Mouse (Mus musculus) lung, adult 18-20 months (tissue): ENCODE measurements at regions not wholly inside any gene's neighbourhood (a gene's known extent, or its start where the extent isn't known, plus 50 kb on each side); places are given as distances from the start of the nearest gene placed in this dataset.

Source experiments
- DNase-seq, 2 experiments: peaks; one replicate each; pipeline ENCODE4 v3.0.0; 2022; ENCODE audit warnings: mixed read lengths in 2 of 2

DNA sequence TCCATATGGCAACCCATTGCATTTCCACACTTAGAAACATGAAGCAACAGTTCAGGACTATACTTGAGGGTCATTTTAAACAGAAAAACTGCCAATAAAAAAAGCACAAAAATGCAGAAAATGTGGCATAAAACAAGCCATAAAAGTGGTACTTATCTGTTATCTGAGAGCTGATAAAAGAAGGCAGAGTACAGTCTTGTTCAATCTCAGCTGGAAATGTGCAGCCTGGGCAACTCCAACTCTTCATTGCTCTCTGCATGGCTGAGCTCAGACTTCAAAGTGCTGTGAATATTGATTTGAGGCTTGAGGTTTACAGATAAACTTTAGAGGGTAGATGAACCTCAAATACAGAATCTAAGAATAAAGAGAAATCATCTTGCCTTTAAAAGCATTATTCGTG is 151.1 kb upstream of the Lrrn1 start:
- DNase-seq = no peak

DNA sequence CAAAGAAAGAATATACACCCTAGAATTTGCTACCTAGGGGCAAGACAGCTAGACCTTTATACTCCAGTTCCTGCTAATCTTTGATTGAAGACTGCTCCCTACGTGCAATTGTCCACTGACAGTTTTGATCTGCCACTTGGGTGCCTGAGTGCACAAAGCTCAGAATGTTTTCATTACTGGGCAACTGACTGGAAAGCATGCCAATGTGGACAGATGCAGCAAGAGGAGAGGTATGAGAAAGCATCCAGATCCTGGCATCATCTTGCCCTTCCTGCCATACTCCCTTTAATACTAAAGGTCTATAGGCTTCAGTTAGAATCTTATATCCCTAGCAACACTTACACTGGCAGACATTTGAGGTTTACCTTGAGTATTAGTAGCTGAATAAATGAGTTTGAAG is 148.9 kb upstream of the Lrrn1 start:
- no peak for DNase-seq

DNA sequence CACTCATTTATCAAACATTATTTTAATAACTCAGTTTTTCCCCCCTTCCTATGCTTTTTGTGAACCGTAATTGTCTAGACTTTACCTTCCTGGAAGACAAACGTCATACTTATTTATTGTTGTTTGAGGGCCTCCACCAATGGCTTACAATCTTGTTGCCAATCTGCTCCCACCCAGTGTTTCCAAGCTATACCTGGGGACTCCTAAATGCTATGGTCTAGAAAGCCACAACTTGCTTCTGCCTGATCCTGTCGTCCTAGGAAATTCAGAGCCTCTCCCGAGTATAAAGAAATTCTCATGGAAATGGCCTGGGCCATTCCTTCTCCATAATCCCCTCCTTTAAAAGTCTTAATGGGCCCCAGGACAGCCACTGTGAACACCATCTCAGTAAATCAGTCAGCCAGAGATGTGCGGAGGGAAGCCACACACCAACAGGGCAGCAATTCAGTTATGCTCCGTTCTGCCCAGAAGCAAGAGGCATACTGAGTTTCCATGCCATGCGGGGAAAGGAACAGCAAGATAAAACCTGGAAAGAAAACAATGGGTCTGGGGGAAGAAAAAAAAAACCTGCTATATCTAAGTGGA is 143.4 kb upstream of the Lrrn1 start:
- DNase-seq = no peak

DNA sequence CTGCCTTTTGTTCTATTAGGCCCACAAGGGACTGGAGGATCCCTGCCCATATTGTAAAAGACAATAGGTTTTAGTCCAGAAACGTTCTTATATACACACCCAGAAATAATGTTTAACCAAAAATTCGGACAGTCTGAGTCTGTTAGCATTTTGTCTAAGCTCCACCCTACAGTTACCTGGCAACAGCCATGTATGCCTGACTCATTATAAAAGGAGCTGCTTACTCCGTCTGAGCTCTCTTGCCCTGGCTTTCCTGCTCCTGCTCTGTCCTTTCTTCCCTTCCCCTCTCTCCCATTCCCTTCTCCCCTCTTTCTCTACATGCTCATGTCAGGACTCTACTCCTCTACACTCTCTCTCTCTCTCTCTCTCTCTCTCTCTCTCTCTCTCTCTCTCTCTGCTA is 139.7 kb upstream of the Lrrn1 start:
- no peak for DNase-seq

DNA sequence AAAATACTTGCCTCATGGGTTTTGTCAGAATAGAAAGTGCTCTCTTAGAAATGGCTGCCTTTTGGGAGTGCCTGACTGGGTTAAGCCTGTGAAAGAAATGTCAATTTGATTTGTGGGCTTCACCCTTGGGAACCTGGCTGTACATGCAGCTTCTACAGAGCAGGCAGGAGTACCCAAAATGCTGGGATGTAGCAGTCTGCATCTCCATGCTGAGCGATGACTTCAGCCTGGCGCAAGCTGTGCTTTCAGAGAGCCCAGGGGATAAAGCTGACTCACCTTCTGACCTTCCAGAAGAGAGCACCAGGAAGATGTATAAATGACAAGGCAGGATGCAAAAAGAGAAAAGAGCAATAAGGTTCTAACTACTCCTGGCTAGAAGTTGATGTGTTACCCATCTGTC is 135.0 kb upstream of the Lrrn1 start:
- no peak for DNase-seq

DNA sequence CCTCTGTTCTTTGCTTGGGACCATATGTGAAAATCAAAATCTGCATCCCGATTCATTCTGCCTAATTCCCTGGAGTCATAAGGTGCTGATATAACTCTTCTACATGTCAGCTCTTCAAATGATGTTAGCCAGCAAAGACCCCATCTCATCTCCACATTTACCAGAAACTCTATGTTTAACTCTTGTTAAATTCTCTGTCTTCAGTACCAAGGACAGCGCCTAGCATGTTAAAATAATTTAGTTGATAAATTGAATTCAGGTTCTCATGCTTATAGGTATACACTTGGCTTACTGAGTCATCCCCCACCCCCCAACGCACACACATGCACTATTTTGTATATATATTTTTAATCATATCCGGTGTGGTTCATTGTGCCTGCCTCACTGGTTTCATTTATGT is 113.8 kb upstream of the Lrrn1 start:
- no peak for DNase-seq

DNA sequence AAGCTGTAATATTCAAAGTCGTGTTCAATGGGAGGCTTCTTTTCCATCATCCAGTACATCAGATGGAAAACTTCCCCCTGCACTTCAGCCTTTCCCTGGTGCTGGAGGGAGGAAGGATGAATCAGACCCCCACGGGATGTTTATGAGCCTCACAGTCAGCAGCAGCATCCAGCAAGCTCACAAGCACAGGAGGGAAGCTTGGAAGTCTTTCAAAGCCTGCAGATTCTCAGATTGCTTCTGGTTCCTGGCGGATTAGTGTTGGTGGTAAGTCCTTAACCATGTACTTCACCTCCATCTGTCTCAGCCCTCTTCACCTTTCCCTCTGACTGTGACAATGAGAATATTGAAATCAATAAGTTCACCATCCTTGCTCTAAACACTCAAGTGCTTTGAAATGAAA is 107.5 kb upstream of the Lrrn1 start:
- DNase-seq = no peak

DNA sequence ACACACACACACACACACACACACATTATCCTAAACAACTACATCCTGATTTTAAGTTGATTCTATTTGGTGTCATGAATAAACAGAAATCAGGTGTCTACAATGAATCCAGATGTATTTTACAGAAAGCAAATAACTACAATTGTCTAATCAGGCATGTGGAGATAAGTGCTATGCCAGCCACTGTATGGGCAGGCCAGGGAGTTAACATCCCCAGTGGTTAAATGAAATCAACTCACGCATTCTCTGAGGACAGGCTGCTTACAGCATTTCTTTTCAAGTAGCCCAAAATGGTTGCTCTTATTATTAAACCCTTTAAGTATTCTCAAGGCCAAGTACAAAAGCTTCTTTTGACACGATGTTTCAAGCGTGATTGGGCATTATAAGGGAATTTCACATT is 103.0 kb upstream of the Lrrn1 start:
- DNase-seq = no peak

DNA sequence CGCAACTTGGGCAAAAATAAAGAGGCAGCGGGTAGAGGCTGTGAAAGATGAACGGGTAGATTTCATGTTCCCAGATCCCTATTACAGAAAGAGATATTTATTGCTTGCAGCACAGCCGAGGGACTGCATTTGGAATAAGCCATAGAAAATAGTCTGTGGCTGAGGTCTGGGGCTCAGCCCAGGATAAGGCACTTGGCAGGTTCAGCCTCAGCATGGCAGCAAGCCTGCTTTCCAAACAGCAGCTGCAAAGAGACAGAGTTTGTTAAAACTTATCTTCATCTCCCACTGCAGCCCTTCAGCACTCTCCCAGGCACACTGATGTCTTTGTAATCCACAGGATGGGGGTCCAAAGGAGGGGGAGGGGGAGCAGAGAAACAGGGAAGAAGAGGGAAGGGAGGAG is 98.5 kb upstream of the Lrrn1 start:
- DNase-seq = no peak

DNA sequence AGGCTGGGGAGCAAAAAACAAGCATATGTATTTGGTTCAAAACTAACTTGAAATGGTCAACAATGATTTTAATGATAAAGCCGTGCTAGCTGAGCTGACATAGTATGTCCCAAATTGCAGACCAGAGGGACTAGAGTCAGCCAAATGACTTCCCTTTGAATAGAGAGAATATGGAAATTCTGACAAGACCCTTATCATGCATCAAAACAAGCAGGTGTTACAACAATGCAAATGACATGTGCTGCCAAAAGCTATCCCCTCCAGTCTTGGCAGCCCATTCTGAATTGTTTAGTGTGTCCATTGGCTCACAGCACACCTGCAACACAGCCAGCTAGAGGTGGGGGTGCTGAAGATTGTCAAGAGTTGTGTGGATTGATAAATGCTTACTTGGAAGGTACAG is 87.5 kb upstream of the Lrrn1 start:
- no peak for DNase-seq

DNA sequence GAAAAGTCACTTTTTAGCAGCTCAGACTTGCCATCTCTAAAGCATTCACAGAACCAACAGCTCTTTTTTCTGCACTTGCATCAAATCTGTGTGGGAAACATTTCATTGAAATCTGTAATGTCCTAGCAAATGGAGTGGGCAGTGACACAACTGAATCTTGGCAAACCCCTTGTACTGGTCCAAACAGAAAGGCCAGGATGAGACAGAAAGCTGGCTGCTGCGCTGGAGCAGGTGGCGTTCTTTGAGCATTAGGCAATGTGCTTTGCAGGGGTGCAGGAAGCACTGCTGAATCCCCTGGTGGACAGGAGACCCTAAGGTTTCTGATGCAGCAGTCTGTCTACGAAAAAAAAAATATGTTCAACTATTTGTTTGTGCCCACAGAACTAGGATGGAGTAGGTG is 85.2 kb upstream of the Lrrn1 start:
- no peak for DNase-seq

DNA sequence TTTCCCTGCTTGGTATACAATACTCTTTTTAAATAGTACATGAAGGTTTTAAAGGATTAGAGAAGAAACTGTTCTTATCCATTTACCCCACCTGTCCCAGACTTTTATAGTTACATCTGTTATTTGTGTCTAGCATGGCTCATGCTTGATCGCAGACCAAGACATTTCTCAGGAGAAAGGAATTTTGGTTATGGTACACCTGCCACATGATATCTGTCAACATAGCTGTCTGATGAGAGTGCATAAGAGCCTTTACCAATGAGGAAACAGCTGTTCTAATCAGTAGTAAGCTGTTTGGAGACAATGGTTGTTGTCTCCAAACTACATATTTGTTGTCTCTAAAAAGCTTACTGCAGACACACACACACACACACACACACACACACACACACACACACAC is 70.3 kb upstream of the Lrrn1 start:
- DNase-seq = no peak

DNA sequence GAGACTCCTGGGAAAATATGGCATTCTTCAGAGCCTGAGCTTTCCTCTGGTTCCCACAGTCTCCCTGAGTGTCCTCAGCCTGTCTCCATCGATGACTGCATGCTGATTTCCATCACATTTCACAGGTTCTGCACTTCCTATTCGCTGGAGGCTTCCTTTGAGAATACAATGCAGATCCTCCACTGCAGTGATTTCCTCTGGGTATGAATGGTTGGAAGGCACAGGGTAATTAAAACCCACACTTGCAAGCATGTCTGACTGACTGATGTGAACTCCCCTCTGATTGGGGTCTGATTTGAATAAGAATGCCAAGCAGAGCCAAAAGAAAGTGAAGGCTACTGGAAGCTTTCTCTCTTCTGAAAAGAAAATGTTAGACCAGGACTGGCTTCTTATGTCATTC is 67.1 kb upstream of the Lrrn1 start:
- DNase-seq = no peak

DNA sequence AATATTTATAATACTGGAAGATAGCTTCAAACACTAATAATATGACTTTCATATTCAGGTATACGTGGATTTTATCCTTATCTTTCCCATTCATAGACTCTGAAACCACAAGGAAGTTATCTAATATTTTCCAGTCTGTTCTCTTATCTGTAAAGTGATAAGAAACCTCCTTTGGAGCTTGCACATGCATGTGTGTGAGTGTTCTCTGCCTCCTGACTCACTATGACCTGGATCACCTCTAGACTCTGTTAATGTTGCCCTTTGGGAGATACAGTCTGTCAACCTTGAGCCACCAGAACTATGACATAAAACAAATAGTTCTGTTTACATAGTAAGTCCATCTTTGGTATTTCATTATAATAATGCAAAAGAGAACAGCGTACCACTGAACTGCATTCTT is 56.2 kb upstream of the Lrrn1 start:
- DNase-seq = no peak

DNA sequence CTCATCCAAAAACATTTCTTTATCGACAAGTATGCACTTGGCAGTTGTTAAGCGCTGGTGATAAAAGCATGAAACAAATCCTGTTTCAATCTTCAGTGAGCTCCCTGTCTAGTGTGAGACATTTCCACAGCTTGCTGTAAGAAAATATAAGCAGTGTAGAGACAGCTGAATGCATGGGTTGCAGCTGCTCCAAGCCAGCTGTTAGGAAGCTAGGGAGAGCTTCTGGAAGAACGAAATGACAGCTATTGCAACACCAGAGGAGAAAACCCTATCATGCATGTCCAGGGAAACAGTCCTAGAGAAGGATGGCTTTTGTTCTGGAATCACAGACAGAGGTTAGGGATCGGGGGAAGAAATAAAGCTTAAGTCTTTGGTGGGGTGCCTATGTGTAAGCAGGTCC is 55.4 kb upstream of the Lrrn1 start:
- DNase-seq = no peak
